Mouse (Mus musculus) liver, adult 2 months (tissue): ENCODE data around the gene Meis1.

Source experiments
- CTCF ChIP-seq: fragments of 200-500 bp; IDR thresholded peaks from 2 replicates; pipeline ENCODE4 v1.5.1; 2011; ENCODE audit warnings: low read depth, low read length, control low read depth
- POLR2A ChIP-seq: fragments of 200-500 bp; IDR thresholded peaks from 2 replicates; pipeline ENCODE4 v1.6.1; 2011; ENCODE audit warnings: low read length, control low read depth; ENCODE audit not compliant: insufficient read depth; ENCODE audit errors: extremely low read depth

- TF ChIP-seq CTCF (no peak), POLR2A (no peak)
Measured at GRCm38 (mm10) chr11:19010396-19010811, 8.4 kb downstream of the Meis1 start.
